7 mouse cellular contexts compared by ENCODE assay signal in the genomic region with DNA sequence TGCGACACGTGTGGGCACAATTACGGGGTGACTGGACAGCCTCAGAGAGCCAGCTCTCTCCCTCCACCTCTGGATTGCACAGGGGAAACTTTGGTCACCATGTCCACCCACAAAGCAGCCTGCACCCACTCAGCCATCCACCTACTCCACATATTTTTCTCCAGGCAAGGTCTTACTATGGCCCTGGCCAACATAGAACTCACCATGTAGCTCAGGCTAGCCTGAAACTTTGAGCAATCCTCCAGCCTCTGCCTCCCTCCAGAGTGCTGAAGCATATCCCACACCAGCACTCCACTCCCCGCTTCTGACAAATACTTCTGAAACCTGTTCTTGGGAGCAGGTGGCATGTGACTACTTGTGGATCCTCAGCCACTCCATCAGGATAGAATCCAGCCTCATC. TPM values are rescaled to one million over a fixed set of nuclear protein-coding genes. Genes with fewer than 3 reads are reported as not detected.
DNase-seq lines count a peak whose midpoint lies in the region; ATAC-seq and TF ChIP-seq lines count a peak whose summit lies in the region.

No protein-coding gene starts in this region.

- H3K27ac ChIP-seq in neural tube, embryonic 11.5 days (ENCODE audit: low read depth, low read length) = no peak overlapping the region
- H3K27ac ChIP-seq in forebrain, embryonic 14.5 days (ENCODE audit: low read depth, low read length) = no peak overlapping the region
- no peak overlapping the region for H3K27ac ChIP-seq in limb, embryonic 14.5 days (replicated peaks; ENCODE audit: low read depth, low read length)
- peak overlapping the region; percentile 95 for H3K27ac ChIP-seq in stomach, postnatal 0 days (replicated peaks)

- no peaks in the 10 kb centered on the region for H3K36me3 ChIP-seq in neural tube, embryonic 11.5 days (ENCODE audit: control insufficient read depth, insufficient read depth, low read length)
- peaks cover 6% of the 10 kb centered on the region; the same call in 1 of the 2 replicates for H3K36me3 ChIP-seq in forebrain, embryonic 14.5 days (ENCODE audit: control insufficient read depth, insufficient read depth, low read length)
- no peaks in the 10 kb centered on the region for H3K36me3 ChIP-seq in limb, embryonic 14.5 days (ENCODE audit: control insufficient read depth, insufficient read depth, low read length)
- no peaks in the 10 kb centered on the region for H3K36me3 ChIP-seq in stomach, postnatal 0 days (ENCODE audit: control insufficient read depth, insufficient read depth, low read length)

- TF ChIP-seq CTCF in stomach, postnatal 0 days (IDR thresholded peaks at IDR 0.05; ENCODE audit: low read depth) = no peak

- no peak for DNase-seq in neural tube, embryonic 11.5 days (ENCODE audit: low spot score)
- no peak for DNase-seq in neural tube, embryonic 10.5 days (ENCODE audit: extremely low spot score, low spot score)
- DNase-seq in forebrain, embryonic 14.5 days (ENCODE audit: low spot score) = no peak
- no peak for DNase-seq in limb, embryonic 14.5 days (ENCODE audit: low spot score)
- DNase-seq in stomach, postnatal 0 days (ENCODE audit: low spot score) = no peak
- DNase-seq in right cerebral cortex, postnatal 4 days = no peak
- no peak for DNase-seq in frontal cortex, adult 2 months (ENCODE audit: extremely low spot score in 1 of 2, low spot score in 1 of 2)

- H3K4me1 ChIP-seq in neural tube, embryonic 11.5 days (ENCODE audit: control insufficient read depth, insufficient read depth, low read length) = peaks cover 19% of the 10 kb centered on the region
- peaks cover 42% of the 10 kb centered on the region for H3K4me1 ChIP-seq in forebrain, embryonic 14.5 days (ENCODE audit: control insufficient read depth, insufficient read depth, low read length)
- peaks cover 20% of the 10 kb centered on the region for H3K4me1 ChIP-seq in limb, embryonic 14.5 days (ENCODE audit: control insufficient read depth, insufficient read depth, low read length)
- H3K4me1 ChIP-seq in stomach, postnatal 0 days (replicated peaks; ENCODE audit: control insufficient read depth, insufficient read depth) = peaks cover 1% of the 10 kb centered on the region; the same call in 1 of the 2 replicates

- no peak overlapping the region for H3K9ac ChIP-seq in neural tube, embryonic 11.5 days (ENCODE audit: low read length)
- peak overlapping the region; percentile 96 for H3K9ac ChIP-seq in forebrain, embryonic 14.5 days (ENCODE audit: low read length)
- H3K9ac ChIP-seq in limb, embryonic 14.5 days (ENCODE audit: low read depth, low read length, severe bottlenecking) = no peak overlapping the region
- H3K9ac ChIP-seq in stomach, postnatal 0 days (ENCODE audit: low read length) = peak overlapping the region; percentile 38; the same call in 1 of the 2 replicates

- no peaks in the 10 kb centered on the region for H3K27me3 ChIP-seq in neural tube, embryonic 11.5 days (ENCODE audit: control insufficient read depth, insufficient read depth, low read length)
- H3K27me3 ChIP-seq in forebrain, embryonic 14.5 days (replicated peaks; ENCODE audit: control insufficient read depth, insufficient read depth, low read length) = no peaks in the 10 kb centered on the region
- H3K27me3 ChIP-seq in limb, embryonic 14.5 days (ENCODE audit: control insufficient read depth, insufficient read depth, low read length) = no peaks in the 10 kb centered on the region
- no peaks in the 10 kb centered on the region for H3K27me3 ChIP-seq in stomach, postnatal 0 days (ENCODE audit: control insufficient read depth, insufficient read depth, low read length)

- no peak for TF ChIP-seq POLR2A in limb, embryonic 14.5 days (IDR thresholded peaks at IDR 0.05; ENCODE audit: borderline replicate concordance, extremely low read depth, insufficient read depth, insufficient read length)

- H3K9me3 ChIP-seq in neural tube, embryonic 11.5 days (ENCODE audit: control insufficient read depth, low read length) = no peaks in the 10 kb centered on the region
- no peaks in the 10 kb centered on the region for H3K9me3 ChIP-seq in forebrain, embryonic 14.5 days (replicated peaks; ENCODE audit: control insufficient read depth, low read length)
- no peaks in the 10 kb centered on the region for H3K9me3 ChIP-seq in limb, embryonic 14.5 days (ENCODE audit: control insufficient read depth, low read length)
- H3K9me3 ChIP-seq in stomach, postnatal 0 days (ENCODE audit: control insufficient read depth, low read length) = no peaks in the 10 kb centered on the region

- peak overlapping the region; percentile 80 for H3K4me3 ChIP-seq in neural tube, embryonic 11.5 days (ENCODE audit: low read depth, low read length)
- H3K4me3 ChIP-seq in forebrain, embryonic 14.5 days (ENCODE audit: low read depth, low read length) = peak overlapping the region; percentile 93
- peak overlapping the region; percentile 83 for H3K4me3 ChIP-seq in limb, embryonic 14.5 days (replicated peaks; ENCODE audit: low read length)
- H3K4me3 ChIP-seq in stomach, postnatal 0 days (ENCODE audit: low read depth, low read length) = peak overlapping the region; percentile 79

- peak overlapping the region; percentile 93 for H3K4me2 ChIP-seq in neural tube, embryonic 11.5 days (ENCODE audit: low read depth)
- peak overlapping the region; percentile 96 for H3K4me2 ChIP-seq in forebrain, embryonic 14.5 days (ENCODE audit: low read length)
- peak overlapping the region; percentile 91 for H3K4me2 ChIP-seq in limb, embryonic 14.5 days (replicated peaks; ENCODE audit: low read depth, low read length, severe bottlenecking)
- H3K4me2 ChIP-seq in stomach, postnatal 0 days (replicated peaks; ENCODE audit: low read depth) = peak overlapping the region; percentile 83

- no peak for TF ChIP-seq EP300 in stomach, postnatal 0 days (optimal IDR thresholded peaks at IDR 0.05)

- 68% methylated on average over 4 of the region's 4 CpGs for WGBS in neural tube, embryonic 11.5 days
- WGBS in forebrain, embryonic 14.5 days = 61% methylated on average over 4 of the region's 4 CpGs
- 48% methylated on average over 4 of the region's 4 CpGs for WGBS in limb, embryonic 14.5 days
- WGBS in stomach, postnatal 0 days = 56% methylated on average over 4 of the region's 4 CpGs

- ATAC-seq in neural tube, embryonic 11.5 days (ENCODE audit: insufficient read depth, low FRiP score, low TSS enrichment) = no peak
- no peak for ATAC-seq in forebrain, embryonic 14.5 days
- no peak for ATAC-seq in limb, embryonic 14.5 days (ENCODE audit: low FRiP score, low read depth)
- ATAC-seq in stomach, postnatal 0 days (ENCODE audit: low FRiP score, low TSS enrichment) = no peak

RNA-seq across cellular contexts. Expression of gene Abhd17c, which starts 1.9 kb away (rescaled TPM):
- 59.3 and 63.1 TPM in 2 replicates for polyA plus RNA-seq in neural tube, embryonic 11.5 days (2014; fragmentation: Nextera tagmentation; extraction: Ambion mirVana)
- polyA plus RNA-seq in forebrain, embryonic 14.5 days (2014; fragmentation: Nextera tagmentation; extraction: Ambion mirVana) = 20.7 and 20.9 TPM in 2 replicates
- polyA plus RNA-seq in limb, embryonic 14.5 days (2012; rRNA removed) = 41.5 and 56.8 TPM in 2 replicates
- 45.6 and 53.1 TPM in 2 replicates for polyA plus RNA-seq in limb, embryonic 14.5 days (2014; fragmentation: Nextera tagmentation; extraction: Ambion mirVana)
- 59.7 and 60.9 TPM in 2 replicates for polyA plus RNA-seq in stomach, postnatal 0 days (2015; fragmentation: Nextera tagmentation; extraction: Ambion mirVana)
- polyA plus RNA-seq in frontal cortex, adult 2 months (2012; rRNA removed) = 38.4 and 39.4 TPM in 2 replicates

Comparison
In these comparisons a context has a peak if more than half of its experiments do, and no peak if none do; other contexts are left out.
1. H3K9ac ChIP-seq: peak in forebrain, embryonic 14.5 days (single experiment) and stomach, postnatal 0 days (single experiment); none in neural tube, embryonic 11.5 days (single experiment) and limb, embryonic 14.5 days (single experiment).
2. Peak in every context shown above with its lines, with median percentiles within 50 percentile points of each other: H3K4me2 ChIP-seq and H3K4me3 ChIP-seq.